Mouse (Mus musculus): Measurements from ENCODE around the gene Ctsll3. TPM values are rescaled to one million over a fixed set of nuclear protein-coding genes. Genes with fewer than 3 reads are reported as not detected.
A peak's percentile ranks its signal among the peaks of the same experiment; 100 is the strongest.

Ctsll3 gene
- polyA plus RNA-seq, 1 experiment from 2014 or later: not detected

- H3K9me3 ChIP-seq (ENCODE audit: control insufficient read depth, low read length): no peaks in the 10 kb centered on the region
- H3K36me3 ChIP-seq (ENCODE audit: control insufficient read depth, insufficient read depth, low read length): no peaks in the 10 kb centered on the region
- H3K27me3 ChIP-seq (replicated peaks; ENCODE audit: control insufficient read depth, insufficient read depth, low read length): no peaks in the 10 kb centered on the region
- no peaks in the 10 kb centered on the region for H3K4me1 ChIP-seq (ENCODE audit: control insufficient read depth, insufficient read depth, low read depth, low read length)
- H3K27ac ChIP-seq (ENCODE audit: low read depth, low read length): no peak overlapping the region
- H3K4me3 ChIP-seq (ENCODE audit: low read length): no peak overlapping the region
- no peak for ATAC-seq
- 93% methylated on average over 6 of the region's 6 CpGs for WGBS
- H3K4me2 ChIP-seq (ENCODE audit: low read length): no peak overlapping the region
- no peak overlapping the region for H3K9ac ChIP-seq (ENCODE audit: low read depth, low read length)
Measured at GRCm38 (mm10) chr13:60812768-60813167, 10.1 kb upstream of the Ctsll3 start.

GRCm38 (mm10) chr13:60809690-60810089 lies 7.0 kb upstream of the Ctsll3 start:
- 86% methylated on average over 2 of the region's 2 CpGs for WGBS

GRCm38 (mm10) chr13:60789466-60789865 lies 13.2 kb downstream of the Ctsll3 start:
- H3K4me2 ChIP-seq (ENCODE audit: low read length): no peak overlapping the region
- H3K27ac ChIP-seq (ENCODE audit: low read depth, low read length): no peak overlapping the region
- no peak overlapping the region for H3K9ac ChIP-seq (ENCODE audit: low read depth, low read length)
- no peaks in the 10 kb centered on the region for H3K4me1 ChIP-seq (ENCODE audit: control insufficient read depth, insufficient read depth, low read depth, low read length)
- H3K4me3 ChIP-seq (ENCODE audit: low read length): no peak overlapping the region
- no peaks in the 10 kb centered on the region for H3K27me3 ChIP-seq (replicated peaks; ENCODE audit: control insufficient read depth, insufficient read depth, low read length)
- no peaks in the 10 kb centered on the region for H3K9me3 ChIP-seq (ENCODE audit: control insufficient read depth, low read length)
- ATAC-seq: no peak
- 89% methylated on average over 1 of the region's 1 CpGs for WGBS
- no peaks in the 10 kb centered on the region for H3K36me3 ChIP-seq (ENCODE audit: control insufficient read depth, insufficient read depth, low read length)

More at GRCm38 (mm10) chr13:60809690-60810089, 7.0 kb upstream of the Ctsll3 start:
- H3K9me3 ChIP-seq (ENCODE audit: control insufficient read depth, low read length): no peaks in the 10 kb centered on the region
- H3K36me3 ChIP-seq (ENCODE audit: control insufficient read depth, insufficient read depth, low read length): no peaks in the 10 kb centered on the region
- H3K9ac ChIP-seq (ENCODE audit: low read depth, low read length): no peak overlapping the region
- no peak overlapping the region for H3K27ac ChIP-seq (ENCODE audit: low read depth, low read length)
- H3K4me2 ChIP-seq (ENCODE audit: low read length): no peak overlapping the region
- no peaks in the 10 kb centered on the region for H3K4me1 ChIP-seq (ENCODE audit: control insufficient read depth, insufficient read depth, low read depth, low read length)
- ATAC-seq: no peak
- no peaks in the 10 kb centered on the region for H3K27me3 ChIP-seq (replicated peaks; ENCODE audit: control insufficient read depth, insufficient read depth, low read length)
- no peak overlapping the region for H3K4me3 ChIP-seq (ENCODE audit: low read length)

GRCm38 (mm10) chr13:60786264-60786663 lies 16.4 kb downstream of the Ctsll3 start, which contains the start of gene BC051665:
BC051665 (minus strand) TSS chr13:60786364.
- no peak within 1 kb of the TSS for H3K4me3 ChIP-seq (ENCODE audit: low read length)
- H3K36me3 ChIP-seq (ENCODE audit: control insufficient read depth, insufficient read depth, low read length): no peaks in the 10 kb centered on the region
- H3K9me3 ChIP-seq (ENCODE audit: control insufficient read depth, low read length): no peaks in the 10 kb centered on the region
- H3K4me1 ChIP-seq (ENCODE audit: control insufficient read depth, insufficient read depth, low read depth, low read length): no peaks in the 10 kb centered on the region
- H3K9ac ChIP-seq (ENCODE audit: low read depth, low read length): no peak within 1 kb of the TSS
- no peak for ATAC-seq
- no peak within 1 kb of the TSS for H3K4me2 ChIP-seq (ENCODE audit: low read length)
- H3K27me3 ChIP-seq (replicated peaks; ENCODE audit: control insufficient read depth, insufficient read depth, low read length): no peaks in the 10 kb centered on the region
- H3K27ac ChIP-seq (ENCODE audit: low read depth, low read length): no peak within 1 kb of the TSS

GRCm38 (mm10) chr13:60783301-60783700 lies 19.3 kb downstream of the Ctsll3 start:
- no peaks in the 10 kb centered on the region for H3K36me3 ChIP-seq (ENCODE audit: control insufficient read depth, insufficient read depth, low read length)

GRCm38 (mm10) chr13:60780534-60780933 lies 22.1 kb downstream of the Ctsll3 start:
- H3K27ac ChIP-seq (ENCODE audit: low read depth, low read length): no peak overlapping the region
- H3K4me2 ChIP-seq (ENCODE audit: low read length): no peak overlapping the region
- H3K27me3 ChIP-seq (replicated peaks; ENCODE audit: control insufficient read depth, insufficient read depth, low read length): no peaks in the 10 kb centered on the region
- 81% methylated on average over 3 of the region's 3 CpGs for WGBS
- no peak for ATAC-seq
- no peaks in the 10 kb centered on the region for H3K36me3 ChIP-seq (ENCODE audit: control insufficient read depth, insufficient read depth, low read length)
- no peaks in the 10 kb centered on the region for H3K4me1 ChIP-seq (ENCODE audit: control insufficient read depth, insufficient read depth, low read depth, low read length)
- no peak overlapping the region for H3K4me3 ChIP-seq (ENCODE audit: low read length)
- H3K9ac ChIP-seq (ENCODE audit: low read depth, low read length): no peak overlapping the region
- H3K9me3 ChIP-seq (ENCODE audit: control insufficient read depth, low read length): no peaks in the 10 kb centered on the region

More at GRCm38 (mm10) chr13:60783301-60783700, 19.3 kb downstream of the Ctsll3 start:
- H3K9me3 ChIP-seq (ENCODE audit: control insufficient read depth, low read length): no peaks in the 10 kb centered on the region
- H3K4me3 ChIP-seq (ENCODE audit: low read length): no peak overlapping the region
- H3K9ac ChIP-seq (ENCODE audit: low read depth, low read length): no peak overlapping the region
- H3K27ac ChIP-seq (ENCODE audit: low read depth, low read length): no peak overlapping the region
- no peak overlapping the region for H3K4me2 ChIP-seq (ENCODE audit: low read length)
- 84% methylated on average over 7 of the region's 7 CpGs for WGBS
- no peak for ATAC-seq
- no peaks in the 10 kb centered on the region for H3K4me1 ChIP-seq (ENCODE audit: control insufficient read depth, insufficient read depth, low read depth, low read length)
- no peaks in the 10 kb centered on the region for H3K27me3 ChIP-seq (replicated peaks; ENCODE audit: control insufficient read depth, insufficient read depth, low read length)

DNA sequence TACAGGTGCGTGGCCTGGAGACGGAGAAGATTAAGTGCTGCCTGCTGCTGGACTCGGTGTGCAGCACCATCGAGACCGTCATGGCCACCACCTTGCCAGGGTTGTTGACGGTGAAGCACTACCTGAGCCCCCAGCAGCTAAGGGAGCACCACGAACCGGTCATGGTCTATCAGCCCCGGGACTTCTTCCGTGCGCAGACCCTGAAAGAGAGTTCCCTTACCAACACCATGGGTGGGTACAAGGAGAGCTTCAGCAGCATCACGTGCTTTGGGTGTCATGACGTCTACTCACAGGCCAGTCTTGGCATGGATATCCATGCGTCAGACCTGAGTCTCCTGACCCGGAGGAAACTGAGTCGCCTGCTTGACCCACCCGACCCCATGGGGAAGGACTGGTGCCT lies 41.5 kb downstream of the Ctsll3 start:
- Histone ChIP-seq H3K4me2 (ENCODE audit: low read length) (no peak overlapping the region), H3K4me1 (ENCODE audit: control insufficient read depth, insufficient read depth, low read depth, low read length) (no peaks in the 10 kb centered on the region), H3K27ac (ENCODE audit: low read depth, low read length) (no peak overlapping the region), H3K9me3 (ENCODE audit: control insufficient read depth, low read length) (no peaks in the 10 kb centered on the region), H3K27me3 (replicated peaks; ENCODE audit: control insufficient read depth, insufficient read depth, low read length) (no peaks in the 10 kb centered on the region), H3K36me3 (ENCODE audit: control insufficient read depth, insufficient read depth, low read length) (peaks cover 32% of the 10 kb centered on the region), H3K9ac (ENCODE audit: low read depth, low read length) (no peak overlapping the region), H3K4me3 (ENCODE audit: low read length) (no peak overlapping the region)
- ATAC-seq: 0 out of 2 replicates have a peak, but pooled peaks have one; percentile 1
- 96% methylated on average over 17 of the region's 17 CpGs for WGBS

DNA sequence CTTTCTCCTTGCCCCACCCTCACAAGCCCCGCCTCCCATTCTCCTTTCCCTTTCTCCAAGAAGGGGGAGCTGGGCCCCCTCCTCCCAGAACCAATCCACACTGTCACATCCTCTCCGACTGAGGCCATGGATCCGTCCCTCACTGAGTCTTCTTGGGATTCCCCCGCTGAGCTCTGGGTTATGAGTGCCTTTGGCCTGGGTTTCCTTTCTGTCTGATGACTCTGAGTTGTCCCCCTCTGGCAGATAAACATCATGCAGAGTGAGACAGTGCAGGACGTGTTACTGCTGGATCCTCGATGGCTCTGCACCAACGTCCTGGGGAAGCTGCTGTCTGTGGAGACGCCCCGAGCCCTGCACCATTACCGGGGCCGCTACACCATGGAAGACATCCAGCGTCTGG lies 42.3 kb downstream of the Ctsll3 start:
- Histone ChIP-seq H3K4me2 (ENCODE audit: low read length) (no peak overlapping the region), H3K4me3 (ENCODE audit: low read length) (no peak overlapping the region), H3K9ac (ENCODE audit: low read depth, low read length) (no peak overlapping the region), H3K4me1 (ENCODE audit: control insufficient read depth, insufficient read depth, low read depth, low read length) (no peaks in the 10 kb centered on the region), H3K27ac (ENCODE audit: low read depth, low read length) (no peak overlapping the region), H3K27me3 (replicated peaks; ENCODE audit: control insufficient read depth, insufficient read depth, low read length) (no peaks in the 10 kb centered on the region), H3K9me3 (ENCODE audit: control insufficient read depth, low read length) (no peaks in the 10 kb centered on the region), H3K36me3 (ENCODE audit: control insufficient read depth, insufficient read depth, low read length) (peaks cover 34% of the 10 kb centered on the region)
- WGBS: 91% methylated on average over 12 of the region's 12 CpGs
- peak; percentile 16; the same call in 1 of the 2 replicates for ATAC-seq

GRCm38 (mm10) chr13:60759136-60759535 lies 43.5 kb downstream of the Ctsll3 start:
- Histone ChIP-seq H3K36me3 (ENCODE audit: control insufficient read depth, insufficient read depth, low read length) (peaks cover 34% of the 10 kb centered on the region), H3K9ac (ENCODE audit: low read depth, low read length) (no peak overlapping the region), H3K27ac (ENCODE audit: low read depth, low read length) (no peak overlapping the region), H3K9me3 (ENCODE audit: control insufficient read depth, low read length) (no peaks in the 10 kb centered on the region), H3K4me1 (ENCODE audit: control insufficient read depth, insufficient read depth, low read depth, low read length) (no peaks in the 10 kb centered on the region), H3K4me3 (ENCODE audit: low read length) (no peak overlapping the region), H3K27me3 (replicated peaks; ENCODE audit: control insufficient read depth, insufficient read depth, low read length) (no peaks in the 10 kb centered on the region), H3K4me2 (ENCODE audit: low read length) (no peak overlapping the region)
- 44% methylated on average over 6 of the region's 6 CpGs for WGBS
- ATAC-seq: no peak

GRCm38 (mm10) chr13:60757292-60757691 lies 45.4 kb downstream of the Ctsll3 start:
- ATAC-seq: no peak
- WGBS: 88% methylated on average over 13 of the region's 13 CpGs
- Histone ChIP-seq H3K4me3 (ENCODE audit: low read length) (no peak overlapping the region), H3K36me3 (ENCODE audit: control insufficient read depth, insufficient read depth, low read length) (peaks cover 41% of the 10 kb centered on the region), H3K9ac (ENCODE audit: low read depth, low read length) (no peak overlapping the region), H3K27ac (ENCODE audit: low read depth, low read length) (no peak overlapping the region), H3K4me2 (ENCODE audit: low read length) (no peak overlapping the region), H3K27me3 (replicated peaks; ENCODE audit: control insufficient read depth, insufficient read depth, low read length) (no peaks in the 10 kb centered on the region), H3K4me1 (ENCODE audit: control insufficient read depth, insufficient read depth, low read depth, low read length) (no peaks in the 10 kb centered on the region), H3K9me3 (ENCODE audit: control insufficient read depth, low read length) (peaks cover 2% of the 10 kb centered on the region; the same call in 1 of the 2 replicates)
